ENCODE assay signal across 16 mouse cellular contexts in genomic region chr6:59199021-59199420, GRCm38 (mm10).
"Had no signal": no experiment of that assay in that cellular context is flagged by ENCODE, and none has a peak within 500 bp of the region (broad histone marks: within the 10 kb centered on the region; RNA-seq: fewer than 3 reads in every experiment).

No protein-coding gene starts in this region.

- DNase-seq: gastrocnemius, postnatal 14 days; gastrocnemius, postnatal 36 days; heart, adult 18-20 months; heart, postnatal 14 days; heart, postnatal 36 days; kidney, adult 11 months; kidney, adult 2 months; kidney, adult 9 months; kidney, postnatal 14 days; kidney, postnatal 36 days; layer of hippocampus, adult 9-11 months; layer of hippocampus, postnatal 36 days; left cerebral cortex, postnatal 4 days; liver, embryonic 13.5 days had no signal

- ATAC-seq: hindbrain, postnatal 0 days; intestine, embryonic 16.5 days had no signal
